15 mouse cellular contexts compared by ENCODE assay signal in the genomic region with DNA sequence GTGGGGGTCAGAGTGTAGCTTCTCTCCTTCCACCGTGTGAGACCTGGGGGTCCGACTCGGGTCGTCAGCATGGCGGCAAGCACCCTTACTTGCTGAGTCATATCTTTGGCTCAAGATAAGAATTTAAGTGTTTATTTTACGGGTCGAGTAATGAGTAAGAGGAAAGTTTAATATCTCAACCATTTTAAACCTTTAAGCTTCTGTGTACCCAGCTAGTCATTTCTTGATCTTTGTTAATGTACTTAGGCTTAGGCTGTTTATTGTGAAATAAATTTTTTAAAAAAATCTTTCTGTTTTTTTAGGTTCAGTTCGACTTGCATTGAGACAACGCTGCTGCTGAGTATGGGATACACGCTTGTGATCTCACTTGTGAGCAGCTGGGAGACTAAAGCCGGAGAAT.
"Had no signal": no experiment of that assay in that cellular context is flagged by ENCODE, and none has a peak within 500 bp of the region (broad histone marks: within the 10 kb centered on the region; RNA-seq: fewer than 3 reads in every experiment).

No protein-coding gene starts in this region.

- H3K36me3 ChIP-seq: liver, embryonic 13.5 days; midbrain, embryonic 12.5 days; midbrain, embryonic 15.5 days; neural tube, embryonic 13.5 days; stomach, embryonic 15.5 days had no signal

- H3K4me3 ChIP-seq: left cerebral cortex, adult 2 months; liver, embryonic 13.5 days; midbrain, embryonic 12.5 days; midbrain, embryonic 15.5 days; neural tube, embryonic 13.5 days; stomach, embryonic 15.5 days had no signal

- H3K4me1 ChIP-seq: liver, embryonic 13.5 days; midbrain, embryonic 12.5 days; midbrain, embryonic 15.5 days had no signal

- H3K27me3 ChIP-seq: midbrain, embryonic 12.5 days; midbrain, embryonic 15.5 days; neural tube, embryonic 13.5 days; stomach, embryonic 15.5 days had no signal

- H3K9me3 ChIP-seq: liver, embryonic 13.5 days; midbrain, embryonic 12.5 days; midbrain, embryonic 15.5 days; neural tube, embryonic 13.5 days; stomach, embryonic 15.5 days had no signal

- H3K27ac ChIP-seq: kidney, postnatal 0 days; left cerebral cortex, adult 2 months; liver, embryonic 13.5 days; macrophage; midbrain, embryonic 12.5 days; midbrain, embryonic 15.5 days; neural tube, embryonic 13.5 days; stomach, embryonic 15.5 days had no signal

- DNase-seq: layer of hippocampus, postnatal 36 days; liver, embryonic 13.5 days; lung, embryonic 14.5 days; retina, postnatal 1 day; right cerebral cortex, postnatal 25 days; spleen, adult 18-20 months; thymus, postnatal 25 days had no signal

- ATAC-seq: intestine, postnatal 0 days; midbrain, embryonic 15.5 days had no signal

- H3K4me2 ChIP-seq: liver, embryonic 13.5 days; lung, embryonic 14.5 days; midbrain, embryonic 12.5 days; midbrain, embryonic 15.5 days; neural tube, embryonic 13.5 days; stomach, embryonic 15.5 days had no signal

- H3K9ac ChIP-seq: liver, embryonic 13.5 days; lung, embryonic 14.5 days; midbrain, embryonic 12.5 days; midbrain, embryonic 15.5 days; neural tube, embryonic 13.5 days; stomach, embryonic 15.5 days had no signal
